Mouse (Mus musculus): ENCODE results near the gene Dll4.

GRCm38 (mm10) chr2:119296756-119297155, 28.8 kb upstream of the Dll4 start:
- TF ChIP-seq CTCF (IDR thresholded peaks at IDR 0.05; ENCODE audit: borderline replicate concordance, control insufficient read depth, extremely low read depth, insufficient read depth, low read length, poor library complexity) (no peak), POLR2A (IDR thresholded peaks at IDR 0.05; ENCODE audit: control insufficient read depth, extremely low read depth, insufficient read depth, low read length, poor library complexity) (no peak)

Data from thymus, adult 2 months (tissue).